Mouse (Mus musculus) E14TG2a.4 (cell line): ENCODE measurements around the gene Hoxb13.

Experiments
- H3K27me3 ChIP-seq: 2 replicates; pipeline ENCODE4 v1.6.1; 2014; ENCODE audit warnings: low read length, control low read depth; ENCODE audit not compliant: insufficient read depth
- H3K36me3 ChIP-seq: 2 replicates; pipeline ENCODE4 v1.6.1; 2014; ENCODE audit warnings: low read length, control low read depth; ENCODE audit not compliant: insufficient read depth
- H3K4me1 ChIP-seq: replicated peaks from 2 replicates; pipeline ENCODE4 v1.6.1; 2014; ENCODE audit warnings: low read depth, low read length, control low read depth
- H3K4me3 ChIP-seq: replicated peaks from 2 replicates; pipeline ENCODE4 v1.5.1; 2014; ENCODE audit warnings: mild to moderate bottlenecking, low read length
- H3K9me3 ChIP-seq: 2 replicates; pipeline ENCODE4 v1.6.1; 2014; ENCODE audit warnings: low read length, control low read depth
- CTCF ChIP-seq: conservative IDR thresholded peaks from 2 replicates; pipeline ENCODE4 v1.5.1; 2014; ENCODE audit warnings: low read length
- NANOG ChIP-seq: IDR thresholded peaks from 2 replicates; pipeline ENCODE4 v1.6.1; 2014; ENCODE audit warnings: borderline replicate concordance, low read length, mixed read lengths
- POU5F1 ChIP-seq: IDR thresholded peaks from 2 replicates; pipeline ENCODE4 v1.6.1; 2014; ENCODE audit warnings: low read length, borderline replicate concordance

Gene Hoxb13

GRCm38 (mm10) chr11:96204351-96204750, 10.2 kb downstream of the Hoxb13 start:
- Histone ChIP-seq H3K4me3 (peak overlapping the region; percentile 57; the same call in 1 of the 2 replicates), H3K9me3 (no peaks in the 10 kb centered on the region), H3K36me3 (no peaks in the 10 kb centered on the region), H3K27me3 (peaks cover 99% of the 10 kb centered on the region), H3K4me1 (peaks cover 55% of the 10 kb centered on the region)
- TF ChIP-seq CTCF (no peak), NANOG (no peak), POU5F1 (no peak)

GRCm38 (mm10) chr11:96205426-96206131, 11.5 kb downstream of the Hoxb13 start:
- no peaks in the 10 kb centered on the region for H3K9me3 ChIP-seq
- TF ChIP-seq NANOG (no peak), CTCF (no peak), POU5F1 (no peak)

GRCm38 (mm10) chr11:96223813-96224212, 29.7 kb downstream of the Hoxb13 start:
- Histone ChIP-seq H3K9me3 (peaks cover 14% of the 10 kb centered on the region), H3K27me3 (peaks cover 22% of the 10 kb centered on the region), H3K4me1 (no peaks in the 10 kb centered on the region), H3K36me3 (no peaks in the 10 kb centered on the region), H3K4me3 (no peak overlapping the region)
- TF ChIP-seq CTCF (peak; percentile 90), POU5F1 (no peak)

More at GRCm38 (mm10) chr11:96205426-96206131, 11.5 kb downstream of the Hoxb13 start:
- Histone ChIP-seq H3K36me3 (no peaks in the 10 kb centered on the region), H3K4me3 (no peak overlapping the region), H3K27me3 (peaks cover 90% of the 10 kb centered on the region), H3K4me1 (peaks cover 43% of the 10 kb centered on the region)

GRCm38 (mm10) chr11:96227676-96228075, 33.6 kb downstream of the Hoxb13 start:
- no peaks in the 10 kb centered on the region for H3K4me1 ChIP-seq
- H3K27me3 ChIP-seq, result peaks cover 17% of the 10 kb centered on the region; the same call in 1 of the 2 replicates
- H3K9me3 ChIP-seq, result peaks cover 9% of the 10 kb centered on the region
- H3K36me3 ChIP-seq, result no peaks in the 10 kb centered on the region
- H3K4me3 ChIP-seq, result no peak overlapping the region
- no peak for TF ChIP-seq NANOG
- TF ChIP-seq POU5F1, result no peak
- TF ChIP-seq CTCF, result no peak

- Histone ChIP-seq H3K4me1 (no peaks in the 10 kb centered on the region), H3K27me3 (peaks cover 49% of the 10 kb centered on the region), H3K4me3 (no peak overlapping the region), H3K9me3 (no peaks in the 10 kb centered on the region), H3K36me3 (no peaks in the 10 kb centered on the region)
- no peak for TF ChIP-seq NANOG
- peak; percentile 66 for TF ChIP-seq CTCF
Measured at GRCm38 (mm10) chr11:96234906-96235305, 40.8 kb downstream of the Hoxb13 start.

GRCm38 (mm10) chr11:96240211-96240610, 46.1 kb downstream of the Hoxb13 start:
- TF ChIP-seq NANOG (no peak), CTCF (peak; percentile 83)
- Histone ChIP-seq H3K36me3 (no peaks in the 10 kb centered on the region), H3K27me3 (peaks cover 34% of the 10 kb centered on the region), H3K9me3 (no peaks in the 10 kb centered on the region), H3K4me1 (no peaks in the 10 kb centered on the region; the same call in 1 of the 2 replicates), H3K4me3 (no peak overlapping the region)
